Mouse (Mus musculus) adrenal gland, postnatal 14 days (tissue): ENCODE data around the gene Zswim1. TPM values are rescaled to one million over a fixed set of nuclear protein-coding genes. Genes with fewer than 3 reads are reported as not detected.
"Not testable (repeated sequence)": the region's sequence is repeated elsewhere in the genome, so short reads cannot be mapped to it uniquely, and the experiment has no call there.

ENCODE experiments used
- DNase-seq: peaks from one replicate; pipeline ENCODE4 v3.0.0; 2021; ENCODE audit warnings: mixed read lengths
- total RNA-seq: library from RNA; stranded (reverse); gene quantifications from 2 replicates; pipeline ENCODE4 v1.2.3, GENCODE M21; 2021

The Zswim1 gene
- total RNA-seq, 1 experiment from 2014 or later, result 7.0 TPM

DNA sequence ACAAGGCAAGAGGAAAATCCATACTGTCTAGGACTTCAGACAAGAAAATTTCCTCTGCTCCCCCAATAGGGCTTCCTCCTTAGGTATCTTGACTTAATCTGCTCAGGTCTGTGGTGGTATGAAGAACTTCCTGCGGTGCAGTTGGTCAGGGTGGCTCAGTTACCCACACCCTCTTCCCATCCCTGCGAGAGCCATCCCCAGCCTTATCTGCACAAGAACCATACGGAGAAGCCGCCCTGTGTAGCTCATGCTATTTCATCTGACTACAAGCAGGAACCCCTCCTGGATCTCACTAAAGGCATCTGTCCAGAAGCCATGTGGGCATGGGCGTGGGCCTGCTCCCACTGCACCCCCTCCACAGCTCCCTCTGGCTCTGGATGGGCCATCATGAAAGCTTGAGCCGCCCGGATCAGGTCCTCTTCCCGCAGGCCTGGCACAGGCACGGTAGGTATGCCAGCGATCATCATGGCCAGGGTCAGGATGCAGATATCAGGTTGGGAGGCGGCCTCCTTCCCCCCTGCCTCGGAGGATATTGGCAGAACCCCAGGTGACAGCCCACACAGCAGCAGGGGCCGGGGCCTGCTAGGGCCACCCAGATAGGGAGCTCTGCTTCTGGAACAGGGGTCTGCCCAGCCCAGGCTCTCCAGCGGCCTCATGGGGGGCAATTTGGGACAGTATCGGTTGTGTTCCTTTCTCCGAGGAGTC is 4.8 kb downstream of the Zswim1 start:
- DNase-seq, result no peak

DNA sequence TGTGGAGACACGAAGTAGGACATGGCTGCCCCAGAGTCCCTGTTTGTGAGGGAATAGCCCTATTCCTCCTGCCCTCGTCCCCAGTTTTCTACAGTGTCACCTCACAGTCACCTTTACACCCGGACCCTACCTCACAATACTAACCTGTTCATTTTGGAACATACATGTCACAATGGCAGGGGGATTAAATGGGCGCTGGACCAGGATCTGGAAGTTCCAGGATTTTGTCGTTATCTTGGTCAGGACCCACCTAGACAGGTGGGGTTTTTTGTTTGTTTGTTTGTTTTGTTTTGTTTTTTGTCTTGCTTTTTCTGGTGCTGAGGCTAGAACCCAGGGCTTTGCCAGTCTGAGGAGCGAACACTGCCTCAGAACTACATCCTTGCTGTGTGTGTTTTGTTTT is 6.0 kb downstream of the Zswim1 start, which contains the start of gene Spata25:
Gene Spata25, minus strand, starts transcription at position 101 of the 400 bp plus-strand sequence.
- DNase-seq, result no peak

DNA sequence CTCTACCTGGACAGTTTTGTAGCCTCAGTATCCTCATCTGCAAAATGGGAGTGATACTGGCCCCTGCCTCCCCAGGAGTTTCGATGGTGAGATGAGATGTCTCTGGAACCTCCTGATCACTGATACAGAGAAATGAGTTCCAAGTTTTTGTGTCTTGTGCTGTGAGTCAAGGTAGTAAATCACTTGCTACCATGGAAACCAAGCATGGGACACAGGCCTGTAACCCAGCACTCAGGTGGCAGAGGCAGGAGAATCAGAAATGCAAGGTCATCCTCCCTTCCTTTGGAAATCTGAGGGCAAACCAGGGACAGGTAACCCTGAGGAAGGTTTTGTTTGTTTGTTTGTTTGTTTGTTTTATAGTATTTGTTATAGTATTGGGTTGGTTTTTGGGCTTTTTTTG is 6.6 kb downstream of the Zswim1 start:
- no peak for DNase-seq

DNA sequence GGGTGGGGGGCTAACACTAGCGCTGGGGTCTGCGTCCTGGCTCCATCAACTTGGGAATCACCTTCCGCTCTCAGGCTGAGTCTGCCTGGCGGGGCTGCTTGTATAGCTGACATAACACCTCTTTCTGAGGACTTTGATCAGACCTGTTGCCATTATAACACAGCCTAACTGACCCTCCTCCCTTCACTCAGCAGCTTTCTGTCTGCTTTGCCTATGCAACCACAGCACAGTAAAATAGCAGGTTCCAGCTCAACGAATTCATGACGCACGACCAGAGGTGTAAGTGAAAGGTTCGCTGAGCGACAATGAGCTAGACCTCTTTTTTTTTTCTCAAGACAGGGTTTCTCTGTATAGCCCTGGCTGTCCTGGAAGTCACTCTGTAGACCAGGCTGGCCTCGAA is 8.5 kb downstream of the Zswim1 start:
- DNase-seq, result no peak

DNA sequence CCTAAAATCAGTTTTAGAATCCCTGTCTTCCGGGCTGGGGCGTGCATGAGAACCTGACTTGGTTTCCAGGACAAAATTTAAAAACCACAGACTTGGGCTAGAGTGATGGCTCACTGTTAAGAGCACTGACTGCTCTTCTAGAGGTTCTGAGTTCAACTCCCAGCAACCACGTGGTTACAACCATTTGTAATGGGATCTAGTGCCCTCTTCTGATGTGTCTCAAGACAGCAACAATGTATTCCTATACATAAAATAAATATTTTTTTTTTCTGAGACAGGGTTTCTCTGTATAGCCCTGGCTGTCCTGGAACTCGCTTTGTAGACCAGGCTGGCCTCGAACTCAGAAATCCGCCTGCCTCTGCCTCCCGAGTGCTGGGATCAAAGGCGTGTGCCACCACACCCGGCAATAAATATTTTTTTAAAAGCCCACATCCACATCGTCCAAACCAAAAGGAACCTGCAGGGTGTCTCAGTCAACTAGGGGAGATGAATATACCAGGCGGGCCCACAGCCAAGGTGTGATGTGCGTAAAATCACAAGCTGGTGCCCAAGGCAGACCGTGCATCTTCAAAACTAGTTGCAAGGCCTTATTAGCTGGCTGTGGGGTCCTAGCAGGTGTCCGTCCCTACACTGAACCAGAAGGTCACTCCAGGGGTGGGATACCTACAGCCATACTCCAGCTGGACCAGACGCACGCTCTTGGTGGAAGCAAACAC is 9.7 kb downstream of the Zswim1 start:
- no peak for DNase-seq

DNA sequence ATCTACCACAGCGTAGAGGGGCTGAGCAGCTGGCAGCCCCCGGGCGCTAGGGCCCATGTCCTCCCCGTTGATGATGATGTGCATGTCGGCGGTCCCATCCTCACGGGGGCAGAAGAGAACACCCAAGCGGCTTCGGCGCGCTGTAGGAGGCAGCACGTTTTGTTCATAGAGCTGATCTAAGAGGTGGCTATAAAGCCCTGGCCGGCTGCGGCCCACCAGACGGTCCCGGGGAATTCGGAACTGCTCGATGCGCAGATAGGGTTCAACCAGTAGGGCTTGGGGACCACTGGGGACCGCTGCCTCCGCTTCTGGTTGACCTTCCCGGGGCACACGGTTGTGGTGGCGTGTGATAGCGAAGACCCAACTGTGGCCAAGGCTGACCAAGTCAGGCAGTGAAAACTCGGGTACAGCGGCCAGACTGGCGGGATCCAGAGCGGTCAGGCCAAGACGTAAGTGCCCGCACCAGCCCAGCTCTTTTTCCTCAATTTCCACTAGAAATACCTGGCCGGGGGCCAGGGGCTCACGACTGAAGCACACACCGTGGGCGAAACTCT is 10.3 kb downstream of the Zswim1 start, which contains the start of gene Ctsa:
Gene Ctsa, plus strand, starts transcription at position 126 of the 554 bp plus-strand sequence.
- DNase-seq, result peak; percentile 88

DNA sequence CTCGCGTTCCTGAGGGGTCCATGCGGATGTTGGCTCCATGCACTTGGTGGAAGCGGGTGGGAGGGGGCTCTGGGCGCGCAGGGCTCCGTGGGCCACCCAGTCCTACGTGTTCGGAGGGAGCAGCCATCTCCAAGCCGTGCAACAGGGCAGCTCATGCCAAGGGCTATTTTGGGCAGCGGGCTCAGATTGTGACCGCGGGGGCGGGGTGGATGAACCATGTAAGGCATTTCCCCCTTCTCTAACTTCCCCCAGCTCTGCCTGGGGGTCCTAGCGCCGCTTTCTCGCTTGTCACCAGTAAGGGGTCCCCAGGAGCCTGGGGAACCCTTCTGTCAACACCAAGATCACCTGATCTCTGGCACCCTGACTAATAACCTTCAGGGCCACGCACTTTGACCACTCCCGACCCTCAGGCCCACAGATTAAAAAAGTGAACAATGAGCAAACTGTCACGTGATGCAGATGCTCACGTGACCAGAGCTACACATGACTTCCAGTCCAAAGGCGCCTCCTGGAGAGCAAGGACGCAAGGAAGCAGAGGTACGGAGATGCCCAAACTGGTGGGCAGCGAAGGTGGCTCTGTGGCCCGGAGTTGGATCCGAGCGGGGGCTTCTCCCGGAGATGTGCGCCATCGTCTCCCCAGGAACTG is 11.0 kb downstream of the Zswim1 start, which contains the start of gene Neurl2:
Gene Neurl2, minus strand, starts transcription at position 143 of the 646 bp plus-strand sequence.
- peak; percentile 92 for DNase-seq

DNA sequence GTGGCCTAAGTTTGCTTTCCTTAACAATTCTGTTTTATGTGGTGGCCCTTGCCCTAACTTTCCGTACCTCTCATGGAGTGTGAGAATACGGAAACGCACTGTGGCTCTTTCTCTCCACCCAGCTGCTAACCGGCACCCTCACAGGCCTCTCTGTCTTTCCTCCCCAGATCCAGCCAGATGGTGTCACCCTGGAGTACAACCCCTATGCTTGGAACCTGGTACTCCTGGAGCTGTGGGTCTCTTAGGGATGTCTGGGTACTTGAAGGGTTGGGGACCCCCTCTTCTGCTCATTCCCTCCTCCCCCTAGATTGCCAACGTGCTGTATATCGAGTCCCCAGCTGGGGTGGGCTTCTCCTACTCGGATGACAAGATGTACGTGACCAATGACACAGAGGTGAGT is 12.0 kb downstream of the Zswim1 start:
- DNase-seq, result no peak

DNA sequence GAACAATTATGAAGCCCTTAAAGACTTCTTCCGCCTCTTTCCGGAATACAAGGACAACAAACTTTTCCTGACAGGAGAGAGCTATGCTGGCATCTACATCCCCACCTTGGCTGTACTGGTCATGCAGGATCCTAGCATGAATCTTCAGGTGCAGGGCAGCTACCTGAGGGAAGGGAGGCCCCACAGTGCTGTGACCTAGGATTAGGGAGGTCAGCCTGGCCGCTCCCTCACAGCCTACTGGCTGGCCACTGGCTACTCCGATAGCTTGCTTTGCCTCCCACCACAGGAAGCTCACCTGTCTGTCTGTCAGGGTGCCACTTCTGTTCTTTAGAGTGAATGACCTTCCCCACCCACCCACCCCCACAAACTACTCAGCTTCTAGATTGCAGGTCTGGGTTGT is 12.7 kb downstream of the Zswim1 start:
- DNase-seq, result no peak

DNA sequence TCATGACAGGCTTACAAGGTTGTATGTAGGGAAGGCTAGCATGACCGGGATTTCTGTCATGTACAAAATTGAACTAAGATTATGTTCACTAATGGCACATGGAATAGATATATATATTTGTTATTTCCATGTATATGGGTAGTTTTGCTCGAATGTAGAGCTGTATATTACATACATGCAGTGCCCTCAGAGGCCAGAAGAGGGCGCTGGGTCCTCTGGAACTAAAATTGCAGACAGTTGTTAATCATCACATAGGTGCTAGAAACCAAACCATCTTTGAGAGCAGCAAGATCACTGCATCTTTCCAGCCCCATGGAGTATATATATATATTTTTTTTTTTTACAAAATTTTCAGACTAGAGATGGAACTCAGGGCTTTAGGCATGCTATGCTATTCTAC is 23.3 kb downstream of the Zswim1 start:
- no peak for DNase-seq

DNA sequence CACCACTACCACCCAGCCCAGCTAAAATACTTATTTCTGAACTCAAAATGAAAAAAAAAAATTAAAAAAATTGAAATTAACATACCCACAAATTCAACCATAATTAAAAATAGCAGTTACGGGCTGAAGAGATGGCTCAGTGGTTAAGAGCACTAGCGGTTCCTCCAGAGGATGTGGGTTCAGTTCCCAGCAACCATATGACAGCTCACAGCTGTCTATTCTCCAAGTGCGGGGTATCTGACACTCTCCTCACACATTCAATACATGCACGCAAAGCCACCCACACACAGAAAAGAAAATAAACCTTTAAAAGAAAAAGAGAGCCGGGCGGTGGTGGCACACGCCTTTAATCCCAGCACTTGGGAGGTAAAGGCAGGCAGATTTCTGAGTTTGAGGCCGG is 27.6 kb downstream of the Zswim1 start:
- no peak for DNase-seq

DNA sequence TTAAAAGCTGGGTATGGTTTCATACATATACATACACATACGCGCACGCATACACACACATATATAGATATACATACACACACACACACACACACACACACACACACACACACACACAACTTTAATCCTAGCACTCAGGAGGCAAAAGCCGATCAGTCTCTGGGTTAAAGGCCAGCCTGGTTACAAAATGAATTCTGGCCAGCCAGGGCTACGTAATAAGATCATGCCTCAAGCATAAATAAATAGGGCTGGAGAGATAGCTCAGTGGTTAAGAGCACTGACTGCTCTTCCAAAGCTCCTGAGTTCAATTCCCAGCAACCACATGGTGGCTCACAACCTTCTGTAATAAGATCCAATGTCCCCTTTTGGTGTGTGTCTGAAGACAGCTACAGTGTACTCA is 33.1 kb downstream of the Zswim1 start:
- not testable (repeated sequence) for DNase-seq

DNA sequence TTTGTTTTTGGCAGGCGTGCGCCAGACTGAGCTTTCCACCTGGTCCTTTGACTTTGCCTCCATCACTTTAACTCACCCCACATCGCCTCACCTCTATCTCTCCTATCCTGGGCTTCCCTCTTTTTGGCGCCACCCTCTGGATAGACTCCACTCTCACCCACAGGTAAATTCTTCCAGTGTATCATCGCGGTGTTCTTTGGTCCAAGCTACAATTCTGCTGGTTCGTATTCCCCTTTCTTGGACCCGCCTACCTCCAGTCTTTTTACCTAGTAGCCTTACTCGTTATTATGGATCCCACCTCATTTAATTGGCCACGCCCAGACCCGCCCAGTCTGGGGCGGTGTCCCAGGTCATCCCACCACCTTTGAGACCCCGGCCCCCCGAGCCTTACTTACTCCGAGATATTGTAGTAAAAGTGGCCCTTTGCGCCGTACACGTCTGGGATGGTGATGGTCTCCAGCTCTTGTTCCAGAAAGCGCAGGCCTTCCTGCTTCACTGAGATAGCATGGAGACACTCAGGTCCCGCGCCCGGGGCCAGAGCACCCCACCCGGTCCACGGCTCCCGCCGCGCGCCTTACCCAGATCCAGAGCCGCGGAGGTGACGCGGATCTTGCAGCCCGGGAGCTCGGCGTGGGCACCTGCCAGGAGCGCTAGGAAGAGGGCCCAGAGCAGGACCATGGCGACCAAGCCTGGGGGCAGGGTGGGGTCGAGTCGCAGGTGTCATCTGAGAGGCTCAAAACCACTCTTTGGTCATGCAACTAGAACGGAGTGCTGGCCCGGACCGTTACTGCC is 34.0 kb downstream of the Zswim1 start:
- DNase-seq, result peak; percentile 33

DNA sequence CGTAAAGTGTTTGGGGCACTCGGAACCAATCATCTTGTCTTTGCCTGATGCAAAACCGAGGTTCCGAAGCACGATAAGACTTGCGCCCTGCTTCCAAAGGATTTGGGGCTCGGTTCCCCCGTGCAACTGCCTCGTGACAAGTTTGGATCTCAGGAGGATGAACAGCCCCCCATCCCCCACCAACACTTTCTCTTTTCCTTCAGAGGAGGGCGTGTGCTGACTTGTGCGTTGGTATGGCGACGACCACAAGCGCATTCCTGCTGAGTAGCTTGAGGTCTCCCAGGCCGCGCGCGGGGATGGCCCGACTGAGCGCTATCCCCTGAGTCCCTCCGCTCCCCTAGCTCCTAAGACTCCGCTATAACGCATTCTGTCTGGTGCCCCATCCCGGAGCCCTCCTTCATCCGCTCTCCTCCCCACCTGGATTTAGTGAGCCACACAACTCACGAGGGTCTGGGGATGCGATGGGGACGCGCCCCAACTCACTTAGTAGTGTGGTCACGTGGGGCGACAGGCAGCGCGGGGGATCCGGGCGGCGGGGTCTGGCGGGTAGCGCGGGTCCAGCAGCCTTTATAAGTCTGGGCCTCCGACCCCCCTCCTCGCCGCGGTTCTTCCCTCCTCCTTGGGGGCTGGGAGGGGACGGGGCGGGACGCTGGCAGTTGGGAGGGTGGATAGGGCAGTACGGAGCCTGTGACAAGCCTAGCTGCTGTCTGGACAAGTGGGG is 34.8 kb downstream of the Zswim1 start, which contains the start of gene Pltp:
Gene Pltp, minus strand, starts transcription at position 611 of the 721 bp plus-strand sequence.
- peak; percentile 54 for DNase-seq

DNA sequence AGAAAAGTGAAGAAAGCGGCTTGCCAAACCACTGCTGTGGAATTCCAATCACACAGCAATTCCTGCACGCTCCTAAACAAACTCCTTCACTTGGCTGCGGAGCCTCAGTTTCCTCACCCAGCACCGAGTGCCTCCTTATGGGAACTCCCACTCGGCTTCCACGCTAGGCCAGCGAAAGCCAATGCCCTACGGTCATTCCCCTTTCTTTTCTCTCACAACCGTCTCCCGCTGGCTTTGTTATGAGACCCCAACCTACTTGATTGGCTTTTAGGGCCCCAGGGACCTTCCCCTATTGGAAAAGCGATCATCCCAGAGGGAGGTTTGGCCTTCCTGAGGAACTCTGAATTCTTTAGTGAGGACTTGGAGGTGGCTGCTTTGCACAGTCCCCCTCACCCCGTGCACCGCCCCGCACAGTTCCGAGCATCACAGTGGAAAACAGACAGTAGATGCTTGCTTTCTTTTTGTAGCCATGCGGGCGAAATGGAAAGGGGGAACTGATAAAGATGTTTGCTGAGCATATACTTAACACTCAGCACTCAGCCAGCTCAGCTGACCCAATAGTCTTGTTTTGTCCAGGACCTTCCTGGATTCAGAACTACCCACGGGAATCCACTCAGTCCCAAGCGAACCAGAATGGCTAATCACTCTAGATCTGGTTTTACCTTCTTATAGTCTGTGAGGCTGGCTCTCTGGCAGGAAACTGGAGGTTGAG is 35.5 kb downstream of the Zswim1 start:
- DNase-seq, result no peak

DNA sequence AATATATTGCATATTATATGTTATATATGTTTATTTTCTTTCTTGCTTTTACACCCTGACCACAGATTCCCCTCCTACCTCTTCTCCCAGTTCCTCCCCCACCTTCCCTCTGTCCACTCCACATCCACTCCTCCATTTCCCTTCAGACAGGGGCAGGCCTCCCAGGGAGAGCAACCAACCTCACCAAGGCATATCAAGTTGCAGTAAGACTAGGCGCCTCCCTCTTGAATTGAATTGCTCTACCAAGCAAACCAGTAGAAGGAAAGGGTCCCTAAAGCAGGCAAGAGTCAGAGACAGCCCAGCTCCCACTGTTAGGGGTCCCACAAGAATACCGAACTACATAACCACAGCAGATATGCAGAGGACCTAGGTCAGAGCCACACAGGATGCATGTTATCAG is 36.7 kb downstream of the Zswim1 start:
- DNase-seq, result no peak

DNA sequence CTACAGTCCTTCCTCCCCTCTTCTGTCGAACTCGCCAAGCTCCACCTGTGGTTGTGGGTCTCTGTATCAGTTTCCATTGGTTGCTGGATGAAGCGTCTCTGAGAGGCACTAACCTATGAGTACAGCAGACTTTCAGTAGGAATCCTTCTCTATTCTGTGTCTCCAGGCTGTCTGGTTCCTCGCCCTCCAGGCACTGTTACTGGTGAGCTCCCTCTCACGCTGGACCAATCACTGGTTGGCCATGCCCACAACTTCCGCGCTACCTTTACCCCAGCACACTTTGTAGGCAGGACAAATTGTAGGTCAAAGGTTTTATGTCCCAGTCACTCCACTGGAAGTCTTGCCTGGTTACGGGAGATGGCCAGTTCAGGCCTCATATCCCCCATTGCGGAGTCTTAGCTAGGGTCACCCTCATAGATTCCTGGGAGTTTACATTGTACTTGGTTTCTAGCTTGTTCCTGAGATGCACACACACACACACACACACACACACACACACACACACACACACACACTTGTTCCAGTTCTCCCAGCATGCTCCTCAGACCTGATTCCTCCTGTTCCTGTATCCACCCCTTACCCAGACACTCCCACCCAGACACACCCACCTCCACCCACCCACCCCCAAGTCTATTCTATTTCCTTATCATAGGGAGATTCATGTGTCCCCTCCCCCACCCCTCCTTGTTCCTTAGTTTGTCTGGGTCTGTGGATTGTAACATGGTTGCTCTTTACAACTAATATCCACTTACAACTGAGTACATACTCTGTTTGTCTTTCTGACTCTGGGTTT is 37.4 kb downstream of the Zswim1 start:
- peak; percentile 48 for DNase-seq

DNA sequence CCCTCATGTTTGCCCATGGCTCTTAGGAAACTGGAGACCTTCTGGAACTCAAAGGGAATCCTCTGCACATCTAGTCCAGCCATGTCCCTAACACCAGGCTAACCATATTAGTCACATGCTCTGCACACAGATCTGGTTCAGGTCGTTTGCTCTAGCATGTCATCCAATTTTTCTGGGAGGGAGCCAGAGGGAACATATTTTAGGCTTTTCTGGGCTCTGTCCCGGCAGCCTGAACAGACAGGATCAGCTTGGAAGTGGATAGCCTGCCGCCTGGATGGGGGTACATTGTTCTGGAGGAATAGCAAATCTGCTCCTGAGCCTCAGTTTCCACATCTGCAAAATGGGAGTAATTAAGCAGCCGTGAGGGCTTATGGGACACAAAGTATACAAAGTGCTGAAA is 38.6 kb downstream of the Zswim1 start:
- no peak for DNase-seq

DNA sequence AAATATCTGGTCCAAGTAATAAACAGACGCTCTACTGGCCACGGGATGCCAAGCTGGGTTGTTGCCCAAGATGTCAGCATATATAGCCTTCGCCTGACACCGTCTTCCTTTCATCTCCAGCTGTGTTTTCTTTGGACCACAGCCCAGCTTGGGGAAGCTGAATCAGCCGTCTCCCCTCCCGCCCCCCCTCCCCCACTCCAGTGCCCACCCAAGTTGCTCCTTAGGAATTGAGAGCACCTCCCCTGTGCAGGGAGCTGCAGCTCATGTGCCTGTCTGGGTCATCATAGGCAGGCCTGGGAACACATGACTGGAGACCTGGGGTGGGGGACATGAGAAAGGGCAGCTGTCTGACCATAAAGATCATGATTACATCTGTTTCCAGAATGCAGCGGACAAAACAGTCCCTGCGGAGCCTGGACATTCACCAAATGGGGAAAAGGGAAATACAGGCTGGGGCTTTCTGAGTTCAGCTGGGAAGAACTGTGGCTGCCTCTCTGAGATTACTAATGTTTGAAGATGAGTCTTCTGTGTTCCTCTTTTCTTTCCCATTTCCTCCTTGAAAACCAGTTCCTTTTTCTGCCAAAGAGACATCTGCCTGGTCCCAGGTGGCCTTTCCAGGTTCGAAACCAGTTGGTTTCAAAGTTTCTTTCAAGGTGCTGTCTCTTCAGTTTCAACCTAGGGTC is 39.8 kb downstream of the Zswim1 start:
- DNase-seq, result peak; percentile 87
